Mouse (Mus musculus): ENCODE data around the gene Zfp110.

- TF ChIP-seq POLR2A (IDR thresholded peaks at IDR 0.05; ENCODE audit: insufficient read length, low read depth) (no peak), POLR2AphosphoS2 (IDR thresholded peaks at IDR 0.05; ENCODE audit: insufficient read length, low read depth) (no peak), MYOG (IDR thresholded peaks at IDR 0.05; ENCODE audit: control insufficient read depth in 1 of 3, insufficient read depth in 1 of 3, insufficient read length in 2 of 3, low read depth in 2 of 3) (no peak), MYOD1 (IDR thresholded peaks at IDR 0.05; ENCODE audit: control insufficient read depth in 1 of 3, insufficient read length in 2 of 3, low read depth in 2 of 3) (no peak), TCF12 (IDR thresholded peaks at IDR 0.05; ENCODE audit: insufficient read depth, poor library complexity, severe bottlenecking) (no peak), REST (IDR thresholded peaks at IDR 0.05; ENCODE audit: insufficient read depth, insufficient read length) (no peak), USF1 (IDR thresholded peaks at IDR 0.05; ENCODE audit: low read depth) (no peak), E2F4 (IDR thresholded peaks at IDR 0.05; ENCODE audit: insufficient read depth) (no peak)
These were observed 31.5 kb upstream of the Zfp110 start, which contains the start of gene Zscan18 for GRCm38 (mm10) chr7:12802866-12803726.

All from myocyte (in vitro differentiated cells).